Mouse (Mus musculus) gastrocnemius, adult 18-20 months (tissue): Measurements from ENCODE around the gene Armcx5. TPM values are rescaled to one million over a fixed set of nuclear protein-coding genes. Genes with fewer than 3 reads are reported as not detected.
"Not testable (repeated sequence)": the region's sequence is repeated elsewhere in the genome, so short reads cannot be mapped to it uniquely, and the experiment has no call there.

Experiments used
- DNase-seq: peaks from one replicate; pipeline ENCODE4 v3.0.0; 2021; ENCODE audit warnings: low spot score
- long read RNA-seq, 2 experiments: library from polyadenylated mRNA; stranded (forward); transcript quantifications; one replicate each; pipeline ENCODE4 v2.0.0; 2021
- total RNA-seq, 2 experiments: library from RNA; stranded (reverse); gene quantifications; 2 replicates each; pipeline ENCODE4 v1.2.3; 2021

The Armcx5 gene
- total RNA-seq, result 1 to 10 TPM; 4.0 to 4.7 TPM
- long read RNA-seq, experiment 1, partial matches to known transcripts, result 0 of 4 reads
- long read RNA-seq, experiment 1, other reads (novel, unspliced or antisense), result 0 of 4 reads
- long read RNA-seq, experiment 2, transcript Armcx5-201 (4 exons, 2,779 nt), result major isoform, 7 of 7 reads
- long read RNA-seq, experiment 2, partial matches to known transcripts, result 0 of 7 reads
- long read RNA-seq, experiment 2, other reads (novel, unspliced or antisense), result 0 of 7 reads

GRCm38 (mm10) chrX:135742304-135743055 lies at the start of gene Armcx5, which contains the start of gene Gprasp1:
Armcx5 (plus strand) TSS chrX:135742733.
Gprasp1 (plus strand) TSS chrX:135742733.
- peak; percentile 83 for DNase-seq

DNA sequence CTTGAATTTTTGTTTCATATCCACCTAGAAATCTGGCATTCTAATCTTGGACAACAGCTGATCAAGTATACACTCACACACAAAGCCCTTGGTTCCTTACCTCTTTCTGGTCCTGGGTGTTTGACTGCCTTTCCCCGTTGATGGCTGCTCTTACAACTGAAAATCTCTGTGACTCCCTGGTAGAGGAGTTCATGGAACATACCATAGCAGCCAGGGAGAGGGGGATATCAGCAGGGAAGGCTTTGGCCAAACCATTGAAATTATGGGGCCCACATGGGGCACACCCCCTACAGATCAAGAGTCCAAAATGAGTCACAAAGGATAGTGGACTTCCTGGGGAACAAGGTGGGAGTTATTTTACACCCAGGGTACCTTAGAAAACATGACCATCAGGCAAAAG lies 48.9 kb upstream of the Armcx5 start, which contains the start of gene Tcp11x2:
TSS of gene Tcp11x2 (minus strand) at position 158 of the 400 bp plus-strand sequence.
- DNase-seq, result no peak

DNA sequence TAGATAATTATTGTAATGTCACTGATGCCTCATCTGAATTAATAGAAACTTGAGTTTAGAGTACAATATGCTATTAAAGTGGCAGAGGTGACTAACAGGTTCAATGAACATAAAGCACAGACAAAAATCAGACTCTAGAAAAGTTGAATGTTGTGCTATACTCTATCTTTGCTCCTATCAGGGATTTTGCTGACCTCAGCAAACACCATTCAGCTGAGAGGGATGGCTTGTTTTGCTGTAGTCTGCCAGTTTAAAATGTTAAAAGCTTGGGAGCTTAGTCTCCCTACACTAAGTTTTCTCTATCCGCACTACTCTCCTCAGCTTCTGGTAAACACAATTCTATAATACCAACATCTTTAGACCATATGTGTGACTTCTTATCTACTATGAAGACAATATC lies 39.4 kb upstream of the Armcx5 start:
- DNase-seq, result no peak

GRCm38 (mm10) chrX:135704349-135704748 lies 38.2 kb upstream of the Armcx5 start:
- DNase-seq, result no peak

GRCm38 (mm10) chrX:135712845-135713244 lies 29.7 kb upstream of the Armcx5 start:
- DNase-seq, result no peak

DNA sequence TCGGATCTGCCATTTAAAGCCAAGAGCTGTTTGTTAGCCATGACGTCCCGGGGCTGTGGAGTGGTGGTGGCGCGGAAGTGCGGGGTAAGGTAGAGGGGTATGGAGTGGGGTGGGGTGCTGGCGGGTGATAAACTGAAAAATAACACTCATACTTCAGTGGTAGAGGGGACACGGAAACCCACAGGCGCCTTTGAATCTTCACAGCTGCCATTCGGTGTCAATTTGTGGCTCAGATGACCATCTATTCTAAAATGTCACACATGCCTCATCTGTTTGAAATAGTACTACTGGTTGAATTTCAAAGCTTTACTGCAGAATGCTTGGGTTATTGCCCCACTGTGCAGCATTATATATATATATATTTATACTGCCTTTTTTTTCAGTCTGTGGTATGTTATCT lies 17.4 kb upstream of the Armcx5 start, which contains the start of gene Tmsb15a:
TSS of gene Tmsb15a (minus strand) at position 101 of the 400 bp plus-strand sequence.
- no peak for DNase-seq

DNA sequence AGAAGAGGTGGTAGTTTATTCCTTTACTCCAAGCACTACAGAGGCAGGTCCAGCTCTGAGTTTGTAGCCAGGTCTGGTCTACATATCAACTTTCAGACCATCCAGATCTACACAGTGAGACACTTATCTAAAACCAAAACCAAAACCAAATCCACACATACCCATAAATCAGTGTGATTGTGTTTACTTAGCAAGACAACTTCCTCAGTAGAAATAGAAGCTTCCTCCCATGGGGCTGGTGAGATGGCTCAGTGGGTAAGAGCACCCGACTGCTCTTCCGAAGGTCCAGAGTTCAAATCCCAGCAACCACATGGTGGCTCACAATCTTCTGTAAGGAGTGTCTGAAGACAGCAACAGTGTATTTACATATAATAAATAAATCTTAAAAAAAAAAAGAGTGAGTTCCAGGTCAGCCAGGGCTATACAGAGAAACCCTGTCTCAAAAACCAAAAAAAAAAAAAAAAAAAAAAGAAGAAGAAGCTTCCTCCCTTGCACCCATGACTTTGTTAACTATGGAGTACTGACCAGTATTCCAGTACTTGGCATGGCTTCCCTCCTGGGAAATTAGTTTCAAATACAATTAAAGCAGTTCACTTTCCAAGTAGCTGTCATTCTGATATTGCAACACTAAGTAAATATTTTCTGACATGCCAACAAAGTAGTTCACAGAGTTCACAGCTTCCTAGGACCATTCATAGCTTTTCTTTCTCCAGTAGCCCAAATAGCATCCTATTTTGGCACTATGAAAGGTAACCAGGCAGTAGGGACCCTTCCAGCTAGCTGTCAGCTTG lies 3.6 kb upstream of the Armcx5 start:
- DNase-seq, result no peak

GRCm38 (mm10) chrX:135743056-135743355 lies 473 bp downstream of the Armcx5 start:
- no peak for DNase-seq

DNA sequence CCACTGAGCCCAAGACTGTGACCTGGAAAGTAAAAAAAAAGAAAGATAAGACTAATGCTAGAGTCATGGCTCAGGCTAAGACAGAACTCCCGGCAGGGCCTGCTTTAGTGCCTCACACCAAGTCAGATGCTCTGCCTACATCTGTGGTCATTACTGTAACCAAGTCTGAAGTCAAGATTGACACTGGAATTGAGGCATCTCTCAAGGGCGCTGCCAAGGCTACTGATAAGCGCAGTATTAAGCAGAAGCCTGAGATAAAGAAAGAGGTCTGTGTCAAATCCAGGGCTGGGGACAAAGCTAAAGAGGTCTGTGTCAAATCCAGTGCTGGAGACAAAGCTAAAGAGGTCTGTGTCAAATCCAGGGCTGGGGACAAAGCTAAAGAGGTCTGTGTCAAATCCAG lies 2.8 kb downstream of the Armcx5 start:
- not testable (repeated sequence) for DNase-seq

- DNase-seq, result peak; percentile 62
These were observed 10.3 kb downstream of the Armcx5 start for GRCm38 (mm10) chrX:135752832-135753231.

DNA sequence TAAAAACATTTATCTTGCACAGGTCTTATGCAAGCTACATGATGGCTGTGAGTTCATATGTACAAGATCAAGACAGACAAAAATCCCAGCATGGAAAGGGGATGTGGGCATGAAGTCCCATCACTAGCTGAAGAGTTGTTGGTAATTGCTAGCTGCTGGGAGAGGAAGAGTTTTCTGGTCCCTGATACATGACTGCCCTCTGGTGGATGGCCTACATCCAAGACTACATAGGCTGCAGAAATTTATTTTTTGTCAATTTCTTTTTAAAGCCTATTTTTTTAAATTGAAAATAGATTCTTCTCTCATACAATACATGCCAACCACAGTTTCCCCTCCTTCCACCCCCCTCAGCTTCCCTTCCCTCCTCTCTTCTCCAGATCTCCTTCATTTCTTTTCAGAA lies 19.2 kb downstream of the Armcx5 start:
- peak; percentile 11 for DNase-seq

GRCm38 (mm10) chrX:135768043-135768548 lies 25.6 kb downstream of the Armcx5 start:
- no peak for DNase-seq

- no peak for DNase-seq
These were observed 26.0 kb downstream of the Armcx5 start for GRCm38 (mm10) chrX:135768565-135768964.

GRCm38 (mm10) chrX:135791536-135791935 lies 49.0 kb downstream of the Armcx5 start:
- no peak for DNase-seq

DNA sequence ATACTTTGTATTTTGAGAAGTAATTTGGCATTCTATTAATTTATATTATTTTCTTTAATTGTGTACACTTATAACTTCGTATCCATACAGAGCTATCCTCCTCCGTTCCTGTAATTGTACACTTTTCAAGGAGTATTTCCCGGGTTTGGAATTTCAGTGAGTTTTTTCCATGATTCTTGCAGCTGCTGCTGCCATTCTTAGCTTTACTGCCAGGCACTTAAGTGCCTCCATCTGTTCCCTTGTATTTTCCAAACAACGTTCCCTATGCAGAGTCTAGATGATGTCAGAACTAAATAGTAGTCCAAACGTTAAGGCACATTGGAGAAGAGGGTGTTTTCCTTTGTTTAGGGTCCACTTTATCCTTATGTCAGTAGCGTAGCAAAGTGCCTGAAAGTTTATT lies 49.8 kb downstream of the Armcx5 start:
- DNase-seq, result no peak

GRCm38 (mm10) chrX:135795591-135796304 lies 53.2 kb downstream of the Armcx5 start:
- not testable (repeated sequence) for DNase-seq

GRCm38 (mm10) chrX:135796305-135797211 lies 54.0 kb downstream of the Armcx5 start:
- DNase-seq, result not testable (repeated sequence)
